Mouse (Mus musculus) hindbrain, embryonic 15.5 days (tissue): ENCODE measurements around the gene Lef1. TPM values are rescaled to one million over a fixed set of nuclear protein-coding genes. Genes with fewer than 3 reads are reported as not detected.

Source experiments
- ATAC-seq: fragments of 200-750 bp; cut with Nextera tagmentation; 2 replicates; pipeline ENCODE4 v1.8.0; 2017; ENCODE audit warnings: low read depth, moderate number of reproducible peaks, moderate TSS enrichment; ENCODE audit not compliant: low FRiP score
- H3K27ac ChIP-seq: fragments of 300-500 bp; sonication (generic); replicated peaks from 2 replicates; pipeline ENCODE4 v1.5.1; 2015; ENCODE audit warnings: mild to moderate bottlenecking, inconsistent platforms
- H3K27me3 ChIP-seq: fragments of 300-500 bp; sonication (generic); 2 replicates; pipeline ENCODE4 v1.6.1; 2015; ENCODE audit warnings: control low read depth, inconsistent platforms
- H3K36me3 ChIP-seq: fragments of 300-500 bp; sonication (generic); 2 replicates; pipeline ENCODE4 v1.6.1; 2015; ENCODE audit warnings: control low read depth, inconsistent platforms
- H3K4me1 ChIP-seq: fragments of 300-500 bp; sonication (generic); replicated peaks from 2 replicates; pipeline ENCODE4 v1.6.1; 2015; ENCODE audit warnings: control low read depth, inconsistent platforms
- H3K4me2 ChIP-seq: fragments of 300-500 bp; sonication (generic); 2 replicates; pipeline ENCODE4 v1.6.1; 2015; ENCODE audit warnings: moderate library complexity, mild to moderate bottlenecking, inconsistent platforms
- H3K4me3 ChIP-seq: fragments of 300-500 bp; sonication (generic); 2 replicates; pipeline ENCODE4 v1.5.1; 2015; ENCODE audit warnings: mild to moderate bottlenecking, inconsistent platforms
- H3K9ac ChIP-seq: fragments of 300-500 bp; sonication (generic); 2 replicates; pipeline ENCODE4 v1.6.1; 2015; ENCODE audit warnings: inconsistent platforms
- H3K9me3 ChIP-seq: fragments of 300-500 bp; sonication (generic); 2 replicates; pipeline ENCODE4 v1.6.1; 2016; ENCODE audit warnings: control low read depth, inconsistent platforms
- WGBS: fragments of 180-500 bp; shearing (Covaris S2); methylation state at CpG from one replicate; pipeline ENCODE4 v1.1.7; 2015; 5-methylcytosine and 5-hydroxymethylcytosine counted together
- polyA plus RNA-seq: library from polyadenylated mRNA; unstranded; fragments of >200 nt; fragmentation: Nextera tagmentation; extraction: Ambion mirVana; gene quantifications from 2 replicates; pipeline ENCODE4 v1.2.1, GENCODE M21; 2015

The Lef1 gene
- polyA plus RNA-seq, 1 experiment from 2014 or later: 10.2 TPM

- Histone ChIP-seq H3K4me2 (no peak overlapping the region), H3K4me1 (no peaks in the 10 kb centered on the region), H3K9ac (no peak overlapping the region), H3K27me3 (no peaks in the 10 kb centered on the region), H3K9me3 (no peaks in the 10 kb centered on the region), H3K4me3 (no peak overlapping the region), H3K36me3 (no peaks in the 10 kb centered on the region), H3K27ac (no peak overlapping the region)
- 49% methylated on average over 11 of the region's 11 CpGs for WGBS
- no peak for ATAC-seq
Observed at GRCm38 (mm10) chr3:131171292-131171960, 61.2 kb downstream of the Lef1 start.

GRCm38 (mm10) chr3:131172293-131172692 lies 62.0 kb downstream of the Lef1 start:
- no peak overlapping the region for H3K4me3 ChIP-seq
- H3K27ac ChIP-seq: no peak overlapping the region
- 87% methylated on average over 4 of the region's 4 CpGs for WGBS
- no peak overlapping the region for H3K4me2 ChIP-seq
- no peak overlapping the region for H3K9ac ChIP-seq
- no peak for ATAC-seq
- H3K9me3 ChIP-seq: no peaks in the 10 kb centered on the region
- no peaks in the 10 kb centered on the region for H3K4me1 ChIP-seq
- no peaks in the 10 kb centered on the region for H3K36me3 ChIP-seq
- no peaks in the 10 kb centered on the region for H3K27me3 ChIP-seq

GRCm38 (mm10) chr3:131181006-131181405 lies 70.7 kb downstream of the Lef1 start:
- Histone ChIP-seq H3K27me3 (no peaks in the 10 kb centered on the region), H3K9me3 (no peaks in the 10 kb centered on the region), H3K27ac (0 out of 2 replicates have a peak overlapping the region, but pooled peaks have one; percentile 32), H3K36me3 (no peaks in the 10 kb centered on the region), H3K4me2 (no peak overlapping the region), H3K9ac (no peak overlapping the region), H3K4me1 (peaks cover 7% of the 10 kb centered on the region; the same call in 1 of the 2 replicates), H3K4me3 (no peak overlapping the region)
- no peak for ATAC-seq
- WGBS: 71% methylated on average over 11 of the region's 11 CpGs

DNA sequence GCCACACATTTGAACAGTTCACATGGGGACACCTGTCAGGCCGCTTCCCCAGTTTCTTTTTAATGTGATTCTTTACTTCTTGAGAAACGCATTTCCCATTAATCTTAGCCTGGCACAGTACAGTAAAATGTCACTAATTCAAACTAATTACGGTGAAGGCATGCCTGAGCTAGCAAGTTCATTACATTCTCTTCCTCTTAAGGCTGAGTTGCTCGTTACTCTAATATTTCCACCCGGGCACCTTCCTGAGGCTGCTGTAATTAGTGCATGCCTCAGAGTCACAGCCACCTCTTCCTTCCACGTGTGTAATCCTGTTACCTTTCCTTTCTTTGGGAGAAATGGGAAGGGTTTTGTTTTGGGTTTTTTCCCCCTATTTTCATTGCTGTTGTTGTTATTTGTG lies 71.9 kb downstream of the Lef1 start:
- Histone ChIP-seq H3K9me3 (no peaks in the 10 kb centered on the region), H3K27me3 (no peaks in the 10 kb centered on the region), H3K27ac (peak overlapping the region; percentile 42; the same call in 1 of the 2 replicates), H3K4me2 (no peak overlapping the region), H3K4me1 (peaks cover 7% of the 10 kb centered on the region; the same call in 1 of the 2 replicates), H3K36me3 (no peaks in the 10 kb centered on the region), H3K9ac (no peak overlapping the region), H3K4me3 (no peak overlapping the region)
- 38% methylated on average over 6 of the region's 6 CpGs for WGBS
- ATAC-seq: peak; percentile 57; the same call in 1 of the 2 replicates

DNA sequence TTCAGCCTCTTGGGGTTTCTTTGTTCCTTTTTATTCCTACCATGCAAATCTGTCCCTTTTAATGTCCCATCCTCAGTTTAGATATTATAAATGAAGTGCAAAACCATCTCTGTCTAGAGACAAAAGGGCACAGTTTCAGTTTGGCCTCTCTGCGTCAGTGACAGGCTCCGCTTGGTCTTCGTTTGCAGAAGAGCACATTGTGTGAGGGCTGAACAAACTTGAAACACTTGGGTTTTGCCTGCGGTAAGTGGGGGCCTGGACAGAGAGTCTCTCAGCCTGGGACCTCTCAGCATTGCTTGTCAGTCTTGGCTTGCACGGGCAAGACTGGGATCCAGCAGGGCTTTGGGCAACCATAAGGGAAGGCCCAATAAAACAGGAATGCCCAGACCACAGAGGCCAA lies 75.9 kb downstream of the Lef1 start:
- Histone ChIP-seq H3K4me2 (no peak overlapping the region), H3K27me3 (no peaks in the 10 kb centered on the region), H3K4me3 (no peak overlapping the region)

GRCm38 (mm10) chr3:131190239-131190638 lies 80.0 kb downstream of the Lef1 start:
- no peaks in the 10 kb centered on the region for H3K36me3 ChIP-seq
- no peak overlapping the region for H3K4me2 ChIP-seq
- no peak overlapping the region for H3K4me3 ChIP-seq
- H3K9ac ChIP-seq: no peak overlapping the region
- no peaks in the 10 kb centered on the region for H3K9me3 ChIP-seq
- 65% methylated on average over 11 of the region's 11 CpGs for WGBS
- H3K27ac ChIP-seq: no peak overlapping the region
- H3K27me3 ChIP-seq: no peaks in the 10 kb centered on the region
- no peaks in the 10 kb centered on the region for H3K4me1 ChIP-seq
- peak; percentile 23; the same call in 1 of the 2 replicates for ATAC-seq

More for the DNA sequence above, 75.9 kb downstream of the Lef1 start:
- Histone ChIP-seq H3K4me1 (peaks cover 7% of the 10 kb centered on the region; the same call in 1 of the 2 replicates), H3K9ac (no peak overlapping the region), H3K36me3 (no peaks in the 10 kb centered on the region), H3K27ac (no peak overlapping the region), H3K9me3 (no peaks in the 10 kb centered on the region)
- 79% methylated on average over 5 of the region's 5 CpGs for WGBS
- no peak for ATAC-seq

DNA sequence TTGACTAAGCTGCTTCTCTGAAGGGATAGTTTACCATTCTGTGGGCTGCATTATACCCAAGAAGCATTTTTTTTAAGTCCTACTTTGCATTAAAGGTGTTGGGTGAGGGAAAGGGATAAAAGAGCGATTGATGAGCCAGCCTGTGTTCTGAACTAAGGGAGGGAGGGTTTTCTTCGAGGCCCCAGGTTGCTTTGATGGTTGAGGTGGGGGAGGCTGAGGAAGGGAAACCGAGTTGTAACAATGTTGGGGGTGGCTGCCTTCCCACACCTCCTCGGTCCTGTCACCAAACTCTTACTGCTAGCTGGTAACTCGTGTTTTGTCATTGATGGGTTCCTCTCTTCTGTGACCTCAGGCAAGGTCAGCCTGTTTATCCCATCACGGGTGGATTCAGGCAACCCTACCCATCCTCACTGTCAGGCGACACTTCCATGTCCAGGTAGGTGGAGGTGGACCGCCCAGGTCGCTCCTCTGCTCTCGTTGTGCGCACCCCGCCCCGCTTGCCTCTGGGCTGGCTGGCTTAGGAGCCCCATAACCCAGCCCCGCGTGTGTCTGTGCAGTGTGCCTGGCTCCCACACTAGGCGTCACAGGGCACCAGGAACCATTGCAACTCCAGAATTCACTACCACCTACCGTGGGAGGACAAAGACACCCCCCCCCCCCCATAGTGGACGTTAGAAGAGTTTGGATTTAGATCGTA lies 80.5 kb downstream of the Lef1 start:
- Histone ChIP-seq H3K4me3 (no peak overlapping the region), H3K4me1 (no peaks in the 10 kb centered on the region), H3K9me3 (no peaks in the 10 kb centered on the region), H3K36me3 (no peaks in the 10 kb centered on the region), H3K9ac (no peak overlapping the region), H3K4me2 (no peak overlapping the region), H3K27me3 (no peaks in the 10 kb centered on the region), H3K27ac (no peak overlapping the region)
- ATAC-seq: no peak
- 82% methylated on average over 19 of the region's 19 CpGs for WGBS

DNA sequence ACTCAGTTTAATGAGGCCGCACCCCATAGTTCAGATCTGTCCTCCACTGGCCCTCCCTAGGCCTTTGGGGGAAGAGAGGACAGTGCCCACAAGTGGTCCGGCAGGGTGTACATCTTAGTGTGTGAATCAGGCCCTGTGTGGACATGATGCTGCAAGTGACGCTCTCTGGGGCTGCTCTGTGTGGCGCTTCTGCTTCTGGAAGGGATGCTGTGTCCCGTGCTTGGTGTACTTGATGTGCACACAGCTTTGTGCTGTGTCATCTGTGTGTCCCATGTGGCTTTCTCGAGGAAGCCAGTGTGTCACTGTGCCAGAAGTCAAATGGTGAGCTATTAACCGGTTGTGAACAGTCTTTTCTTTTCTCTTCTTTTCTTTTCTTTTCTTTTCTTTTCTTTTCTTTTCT lies 81.2 kb downstream of the Lef1 start:
- H3K9ac ChIP-seq: no peak overlapping the region
- 0 out of 2 replicates have a peak, but pooled peaks have one; percentile 58 for ATAC-seq
- H3K36me3 ChIP-seq: no peaks in the 10 kb centered on the region
- no peak overlapping the region for H3K27ac ChIP-seq
- 75% methylated on average over 7 of the region's 7 CpGs for WGBS
- H3K9me3 ChIP-seq: no peaks in the 10 kb centered on the region
- no peak overlapping the region for H3K4me3 ChIP-seq
- H3K4me1 ChIP-seq: no peaks in the 10 kb centered on the region
- no peak overlapping the region for H3K4me2 ChIP-seq
- H3K27me3 ChIP-seq: no peaks in the 10 kb centered on the region

GRCm38 (mm10) chr3:131196050-131196449 lies 85.8 kb downstream of the Lef1 start:
- Histone ChIP-seq H3K4me2 (no peak overlapping the region), H3K4me1 (no peaks in the 10 kb centered on the region), H3K9me3 (no peaks in the 10 kb centered on the region), H3K4me3 (no peak overlapping the region), H3K27ac (no peak overlapping the region), H3K36me3 (no peaks in the 10 kb centered on the region), H3K9ac (no peak overlapping the region), H3K27me3 (no peaks in the 10 kb centered on the region)
- 64% methylated on average over 10 of the region's 10 CpGs for WGBS
- no peak for ATAC-seq

- no peak overlapping the region for H3K4me3 ChIP-seq
- H3K27me3 ChIP-seq: no peaks in the 10 kb centered on the region
- H3K9ac ChIP-seq: no peak overlapping the region
- no peaks in the 10 kb centered on the region for H3K4me1 ChIP-seq
- H3K27ac ChIP-seq: no peak overlapping the region
- H3K36me3 ChIP-seq: no peaks in the 10 kb centered on the region
- no peak for ATAC-seq
- H3K4me2 ChIP-seq: no peak overlapping the region
- no peaks in the 10 kb centered on the region for H3K9me3 ChIP-seq
- 82% methylated on average over 8 of the region's 8 CpGs for WGBS
Observed at GRCm38 (mm10) chr3:131196507-131197019, 86.3 kb downstream of the Lef1 start.

DNA sequence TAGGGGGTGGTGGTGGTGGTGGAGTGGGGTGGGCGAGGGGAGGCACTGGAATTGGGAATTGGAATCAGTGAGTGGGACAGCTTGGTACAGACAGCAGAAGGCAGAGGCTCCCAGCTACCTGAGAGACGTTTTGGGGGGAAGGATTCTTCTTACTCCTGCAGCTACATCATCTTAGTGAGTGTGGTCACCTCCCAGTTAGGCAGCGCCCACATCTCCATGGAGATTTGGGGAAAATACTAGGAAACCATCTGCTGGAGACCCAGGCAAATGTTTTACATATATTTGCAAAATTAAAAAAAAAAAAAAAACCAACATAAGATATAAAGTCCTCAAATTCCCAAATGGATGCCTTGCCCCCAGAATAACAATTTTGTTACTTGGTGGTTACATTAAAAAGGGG lies 88.7 kb downstream of the Lef1 start:
- Histone ChIP-seq H3K9ac (no peak overlapping the region), H3K27me3 (no peaks in the 10 kb centered on the region), H3K4me1 (no peaks in the 10 kb centered on the region), H3K9me3 (no peaks in the 10 kb centered on the region), H3K27ac (no peak overlapping the region), H3K4me3 (no peak overlapping the region), H3K36me3 (no peaks in the 10 kb centered on the region), H3K4me2 (no peak overlapping the region)
- ATAC-seq: no peak
- 80% methylated on average over 3 of the region's 3 CpGs for WGBS

- no peaks in the 10 kb centered on the region for H3K27me3 ChIP-seq
- no peak for ATAC-seq
Observed at GRCm38 (mm10) chr3:131199590-131200288, 89.5 kb downstream of the Lef1 start.

More at GRCm38 (mm10) chr3:131199590-131200288, 89.5 kb downstream of the Lef1 start:
- H3K27ac ChIP-seq: no peak overlapping the region
- H3K9me3 ChIP-seq: no peaks in the 10 kb centered on the region
- no peak overlapping the region for H3K4me2 ChIP-seq
- 82% methylated on average over 20 of the region's 20 CpGs for WGBS
- H3K4me1 ChIP-seq: no peaks in the 10 kb centered on the region
- no peak overlapping the region for H3K4me3 ChIP-seq
- no peaks in the 10 kb centered on the region for H3K36me3 ChIP-seq
- no peak overlapping the region for H3K9ac ChIP-seq
